Mouse (Mus musculus): ENCODE data around the gene Fbxo39.

The Fbxo39 gene

DNA sequence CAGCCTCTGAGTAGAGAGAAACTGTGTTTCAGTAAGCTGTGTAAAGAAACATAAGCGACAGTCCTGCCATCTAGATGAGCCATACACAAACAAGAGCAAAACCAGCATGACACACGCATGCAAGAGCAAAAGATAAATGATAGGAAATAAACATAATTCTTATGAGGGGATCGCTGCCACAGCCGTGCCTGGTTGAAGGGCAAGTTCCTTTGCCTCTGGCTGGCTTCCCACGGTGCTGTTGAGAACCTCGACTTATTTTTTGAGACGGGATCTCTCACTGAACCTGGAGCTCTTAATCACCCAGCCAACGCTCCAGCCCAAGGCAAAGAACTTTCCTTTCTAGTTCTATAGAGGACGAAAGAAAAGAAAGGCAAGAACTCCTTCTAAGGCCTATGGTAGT is 51.9 kb downstream of the Fbxo39 start:
- no peak for DNase-seq

DNA sequence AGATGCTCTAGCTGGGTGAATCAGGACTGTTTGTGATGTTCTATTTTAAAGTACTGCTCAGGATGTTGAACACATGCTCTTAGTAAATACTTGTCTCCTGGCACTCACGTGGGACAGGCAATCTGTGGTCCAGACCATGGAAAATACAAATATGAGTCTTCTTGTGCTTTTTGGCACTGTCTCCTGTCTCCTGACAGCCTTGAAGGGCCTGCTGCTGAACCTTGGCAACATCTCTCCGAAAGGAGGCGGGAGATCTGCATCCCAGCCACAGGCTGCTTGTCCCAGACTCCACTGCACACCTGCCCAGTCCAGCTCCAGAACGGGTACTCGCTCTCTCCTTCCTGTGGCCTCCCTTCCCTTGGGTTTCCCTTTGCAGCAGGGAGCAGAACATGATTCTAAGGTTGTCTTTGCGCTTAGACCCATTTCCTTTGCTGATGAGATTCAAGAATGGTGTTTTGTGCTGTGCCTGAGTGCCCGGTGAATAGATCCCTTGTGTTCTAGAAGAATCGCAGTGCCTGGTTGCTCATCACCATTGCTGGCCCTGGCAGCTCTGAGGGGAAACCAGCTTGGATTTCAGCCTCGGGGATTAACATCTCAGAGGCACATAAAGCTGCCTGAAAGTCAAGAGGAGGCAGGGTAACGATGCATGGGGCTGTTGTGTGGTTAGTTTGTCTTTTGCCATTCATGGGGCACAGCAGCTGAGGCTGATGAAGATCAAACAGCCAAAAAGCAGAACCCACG is 53.9 kb downstream of the Fbxo39 start:
- DNase-seq: no peak
